Mouse (Mus musculus) heart, embryonic 11.5 days (tissue): ENCODE measurements at regions not wholly inside any gene's neighbourhood (a gene's known extent, or its start where the extent isn't known, plus 50 kb on each side); places are given as distances from the start of the nearest gene placed in this dataset.

Experiments used
- ATAC-seq: fragments of 200-750 bp; cut with Nextera tagmentation; replicated peaks from 2 replicates; pipeline ENCODE4 v1.8.0; 2017; ENCODE audit warnings: moderate library complexity; ENCODE audit not compliant: insufficient number of reproducible peaks, low FRiP score, low TSS enrichment
- H3K27ac ChIP-seq: fragments of 300-500 bp; sonication (generic); 2 replicates; pipeline ENCODE4 v1.5.1; 2014; ENCODE audit warnings: mild to moderate bottlenecking, low read depth, low read length
- H3K27me3 ChIP-seq: fragments of 300-500 bp; sonication (generic); 2 replicates; pipeline ENCODE4 v1.6.1; 2014; ENCODE audit warnings: mild to moderate bottlenecking, low read length, mixed read lengths; ENCODE audit not compliant: control insufficient read depth, insufficient read depth
- H3K36me3 ChIP-seq: fragments of 300-500 bp; sonication (generic); 2 replicates; pipeline ENCODE4 v1.6.1; 2014; ENCODE audit warnings: mild to moderate bottlenecking, low read length, moderate library complexity, mixed read lengths; ENCODE audit not compliant: control insufficient read depth, insufficient read depth
- H3K4me1 ChIP-seq: fragments of 300-500 bp; sonication (generic); 2 replicates; pipeline ENCODE4 v1.6.1; 2014; ENCODE audit warnings: low read length; ENCODE audit not compliant: control insufficient read depth, insufficient read depth
- H3K4me2 ChIP-seq: fragments of 300-500 bp; sonication (generic); 2 replicates; pipeline ENCODE4 v1.6.1; 2014; ENCODE audit warnings: mild to moderate bottlenecking, moderate library complexity
- H3K4me3 ChIP-seq: fragments of 300-500 bp; sonication (generic); 2 replicates; pipeline ENCODE4 v1.5.1; 2014; ENCODE audit warnings: low read depth, low read length
- H3K9ac ChIP-seq: fragments of 300-500 bp; sonication (generic); 2 replicates; pipeline ENCODE4 v1.6.1; 2014; ENCODE audit warnings: mild to moderate bottlenecking, low read depth, low read length, moderate library complexity
- H3K9me3 ChIP-seq: fragments of 300-500 bp; sonication (generic); replicated peaks from 2 replicates; pipeline ENCODE4 v1.6.1; 2016; ENCODE audit warnings: low read length; ENCODE audit not compliant: control insufficient read depth
- WGBS: fragments of 180-500 bp; shearing (Covaris S2); extraction: QIAGEN DNeasy Blood & Tissue Kit; methylation state at CpG from one replicate; pipeline ENCODE4 v1.1.7; 2014; ENCODE audit not compliant: insufficient replicate concordance; 5-methylcytosine and 5-hydroxymethylcytosine counted together

- H3K9me3 ChIP-seq: no peaks in the 10 kb centered on the region
- H3K27me3 ChIP-seq: no peaks in the 10 kb centered on the region
- no peaks in the 10 kb centered on the region for H3K4me1 ChIP-seq
- H3K27ac ChIP-seq: no peak overlapping the region
- no peak overlapping the region for H3K4me3 ChIP-seq
- no peak for ATAC-seq
- no peak overlapping the region for H3K4me2 ChIP-seq
- no peak overlapping the region for H3K9ac ChIP-seq
- no peaks in the 10 kb centered on the region for H3K36me3 ChIP-seq
Observed at GRCm38 (mm10) chr13:33721851-33722250, 60.6 kb downstream of the Serpinb6d start.

- H3K27ac ChIP-seq: no peak overlapping the region
Observed at GRCm38 (mm10) chr13:33762293-33763125, 80.7 kb downstream of the Serpinb6e start.

GRCm38 (mm10) chr13:33763295-33763916 lies 79.8 kb downstream of the Serpinb6e start:
- Histone ChIP-seq H3K27me3 (no peaks in the 10 kb centered on the region), H3K36me3 (no peaks in the 10 kb centered on the region), H3K9ac (no peak overlapping the region), H3K4me3 (no peak overlapping the region), H3K27ac (no peak overlapping the region), H3K9me3 (no peaks in the 10 kb centered on the region), H3K4me2 (no peak overlapping the region), H3K4me1 (no peaks in the 10 kb centered on the region)
- no peak for ATAC-seq
- 75% methylated on average over 14 of the region's 14 CpGs for WGBS

More at GRCm38 (mm10) chr13:33762293-33763125, 80.7 kb downstream of the Serpinb6e start:
- Histone ChIP-seq H3K36me3 (no peaks in the 10 kb centered on the region), H3K27me3 (no peaks in the 10 kb centered on the region), H3K4me2 (peak overlapping the region; percentile 56), H3K9ac (no peak overlapping the region), H3K4me1 (no peaks in the 10 kb centered on the region), H3K9me3 (no peaks in the 10 kb centered on the region), H3K4me3 (peak overlapping the region; percentile 27)
- 38% methylated on average over 18 of the region's 18 CpGs for WGBS
- ATAC-seq: no peak; the same call in 1 of the 2 replicates
